Mouse (Mus musculus) kidney, postnatal 10 days (tissue): ENCODE measurements around the gene Tmem136.
A peak's percentile ranks its signal among the peaks of the same experiment; 100 is the strongest.

Experiments used
- DNase-seq: peaks from one replicate; pipeline ENCODE4 v3.0.0; 2021; ENCODE audit warnings: mixed read lengths

Gene Tmem136

DNA sequence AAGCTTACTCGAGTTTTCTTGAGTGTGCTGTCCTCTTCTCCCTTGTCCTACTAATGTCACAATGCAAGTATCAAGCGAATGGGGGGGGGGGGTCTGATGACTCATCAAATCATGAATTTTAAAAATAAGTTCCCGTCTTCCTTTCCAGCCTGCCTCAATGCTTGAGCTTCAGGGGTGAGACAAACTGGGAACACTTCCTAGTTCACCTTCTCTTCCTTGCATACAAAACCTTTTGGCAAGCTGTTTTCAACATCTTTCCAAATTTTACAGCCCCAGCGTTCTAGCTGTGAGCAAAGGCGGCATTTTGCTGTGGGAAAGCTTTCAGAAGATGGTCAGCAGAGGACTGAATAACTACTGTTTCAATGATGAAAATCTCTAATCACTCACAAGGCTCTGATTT is 8.8 kb downstream of the Tmem136 start:
- no peak for DNase-seq

DNA sequence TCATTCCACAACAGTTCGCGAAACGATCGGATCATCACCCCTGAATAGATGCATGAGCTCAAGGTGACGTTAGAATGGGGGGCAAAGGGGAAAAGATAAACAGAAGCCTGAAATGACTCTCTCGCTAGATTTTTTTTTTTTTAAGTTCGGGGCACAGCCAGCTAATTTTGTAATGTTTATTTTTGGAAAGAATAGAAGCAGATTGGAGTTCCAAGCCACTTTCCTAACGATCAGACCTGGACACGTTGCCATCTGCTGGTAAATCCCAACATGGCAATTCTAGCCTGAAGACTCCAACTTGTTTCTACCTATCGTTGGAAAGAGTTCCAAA is 9.2 kb downstream of the Tmem136 start, which contains the start of gene Arhgef12:
Arhgef12 (minus strand) TSS at position 53 of the 331 bp plus-strand sequence.
- DNase-seq = peak; percentile 70

DNA sequence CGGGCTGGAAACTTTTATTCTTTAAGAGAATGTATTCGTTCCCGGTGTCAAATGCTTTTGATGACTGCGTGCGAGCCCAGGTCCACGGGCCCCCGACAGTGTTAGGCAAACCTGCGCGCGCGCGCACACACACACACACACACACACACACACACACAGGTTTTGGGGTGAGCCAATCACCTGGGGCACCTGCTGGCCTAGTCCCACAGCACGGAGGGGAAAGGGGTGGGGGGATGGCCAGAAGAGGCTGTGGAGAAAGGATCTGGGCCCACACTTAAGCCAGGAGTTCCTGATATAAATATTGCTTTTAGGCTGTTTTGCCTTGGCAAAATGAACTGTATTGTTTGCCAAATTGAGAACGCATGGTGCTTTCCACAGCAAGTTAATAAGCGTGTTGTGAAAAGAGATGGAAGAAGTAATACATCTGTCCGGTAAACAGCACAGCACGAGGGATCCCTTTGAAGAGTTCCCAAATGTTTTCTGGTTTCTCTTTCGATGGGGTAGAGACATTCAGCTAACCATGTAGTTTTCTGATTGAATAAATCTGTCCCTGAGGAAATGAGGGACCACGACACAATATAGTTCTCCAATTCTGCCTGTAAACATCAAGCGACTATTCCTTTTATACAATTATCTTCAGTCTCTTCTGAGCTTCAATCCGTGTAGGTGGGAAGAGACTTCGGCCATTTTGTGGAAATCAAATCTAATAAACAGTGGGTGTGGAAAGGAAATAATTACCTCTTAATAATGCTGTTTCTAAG is 9.8 kb downstream of the Tmem136 start:
- peak; percentile 65 for DNase-seq

DNA sequence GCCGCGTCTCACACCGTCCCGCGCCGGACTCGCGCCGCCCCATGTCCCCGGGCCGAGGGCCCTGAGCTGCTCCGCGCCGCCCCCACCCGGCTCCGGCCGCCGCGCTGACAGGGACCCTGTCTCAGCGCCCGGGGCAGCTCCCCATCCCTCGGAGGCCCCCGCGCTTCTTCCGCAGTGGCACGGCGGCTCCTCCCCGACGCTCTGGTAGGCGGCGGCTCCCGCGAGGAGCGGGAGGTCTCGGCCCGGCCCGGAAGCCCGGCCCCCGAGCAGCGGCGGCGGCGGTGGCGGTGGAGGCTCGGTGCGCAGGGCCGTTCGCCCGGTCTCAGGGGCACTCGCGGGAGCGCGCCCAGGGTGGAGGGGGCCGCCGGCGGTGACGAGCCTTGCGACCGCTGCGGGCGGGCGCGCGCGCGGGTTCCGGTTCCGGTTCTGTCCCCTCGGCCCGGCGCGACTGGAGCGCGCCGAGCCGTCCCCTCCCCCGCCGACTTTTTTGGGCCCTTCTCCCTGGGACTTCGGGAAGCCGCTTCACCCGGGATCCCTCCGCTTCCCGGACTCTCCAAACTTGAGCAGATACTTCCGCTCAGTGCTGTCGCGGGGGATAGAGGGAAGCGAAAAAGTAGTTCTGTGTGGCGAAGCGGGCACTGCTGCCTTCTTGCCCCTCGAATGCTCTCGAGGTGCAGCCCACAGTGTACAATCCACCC is 10.6 kb downstream of the Tmem136 start:
- DNase-seq = peak; percentile 98

DNA sequence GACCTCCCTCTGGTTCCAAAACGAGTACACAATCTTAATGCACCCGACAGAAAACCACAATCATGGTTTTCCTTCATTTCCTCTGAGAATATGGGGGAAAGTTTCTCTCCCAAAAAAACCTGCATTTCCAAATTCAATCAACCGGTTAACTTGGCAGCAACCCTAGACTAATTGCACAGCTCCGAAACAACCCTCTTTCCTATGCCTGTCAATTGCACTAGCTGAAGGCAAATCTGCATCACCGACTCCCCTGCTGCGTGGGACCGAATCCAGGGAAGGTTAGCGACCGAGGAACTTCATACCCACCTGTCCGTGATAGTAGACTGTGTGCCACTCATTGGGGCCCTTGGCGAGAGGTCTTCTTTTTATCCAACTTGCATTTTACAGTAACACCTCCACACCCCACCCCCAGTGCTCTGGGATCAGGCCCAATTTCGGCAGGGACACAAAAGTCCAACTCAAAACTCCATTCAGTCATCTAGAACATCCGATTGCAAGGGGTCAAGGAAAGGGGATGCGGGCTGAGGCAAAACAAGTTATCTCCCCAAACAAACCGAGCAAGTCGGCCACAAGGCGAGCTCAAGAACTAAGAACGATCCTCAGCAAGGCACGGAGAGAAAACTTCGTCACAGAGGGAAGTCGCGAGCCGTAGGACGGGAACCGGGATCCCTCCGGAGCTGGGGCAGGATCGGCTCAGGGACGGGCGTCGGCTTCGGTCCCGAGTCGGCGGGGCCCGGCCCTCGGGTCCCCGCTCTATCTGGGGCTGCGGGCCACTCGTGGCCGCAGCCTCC is 11.3 kb downstream of the Tmem136 start:
- no peak for DNase-seq

DNA sequence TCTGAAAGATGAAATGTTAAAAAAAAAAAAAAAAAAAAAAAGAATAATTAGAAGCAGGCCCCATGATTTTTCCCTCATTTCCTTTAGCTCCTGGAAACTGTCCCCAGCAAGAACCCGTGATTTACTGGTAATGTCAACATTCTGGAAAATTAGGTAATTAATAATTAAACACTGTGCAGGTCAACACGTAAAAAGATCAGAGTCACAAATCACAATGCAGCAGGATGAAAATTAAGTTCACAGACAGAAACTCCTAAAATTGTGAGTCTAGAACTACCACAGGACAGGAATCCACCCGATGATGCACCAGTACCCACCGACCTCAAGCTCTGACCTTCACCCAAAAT is 11.9 kb downstream of the Tmem136 start:
- DNase-seq = no peak

DNA sequence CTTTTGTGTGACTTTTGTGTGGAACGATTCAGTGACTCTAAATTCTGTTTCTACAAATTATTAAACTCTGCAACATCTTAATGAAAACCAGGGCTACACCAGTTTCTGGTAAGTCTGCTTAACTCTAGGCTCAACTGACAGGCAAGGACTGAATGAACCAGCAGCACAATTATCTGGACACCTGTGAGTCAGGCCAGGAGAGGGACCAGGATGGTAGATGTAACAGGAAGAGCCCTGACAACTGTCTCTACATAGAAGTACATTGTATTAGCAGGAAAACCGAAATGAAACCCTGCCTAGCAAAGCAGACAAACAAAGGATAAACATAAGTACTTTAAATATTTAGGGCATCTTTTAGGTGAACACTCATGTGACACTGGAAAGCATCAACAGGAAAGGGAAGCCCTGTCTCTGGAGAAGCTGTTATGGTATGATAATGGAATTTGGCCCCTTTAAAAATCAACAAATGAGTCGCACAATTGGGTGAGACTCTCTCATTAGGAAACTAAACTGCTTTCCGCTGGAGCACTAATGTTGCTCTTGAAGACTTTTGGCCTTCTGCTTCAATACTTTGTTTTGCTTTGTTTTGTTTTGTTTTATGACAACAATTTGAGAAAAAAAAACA is 12.6 kb downstream of the Tmem136 start:
- no peak for DNase-seq

DNA sequence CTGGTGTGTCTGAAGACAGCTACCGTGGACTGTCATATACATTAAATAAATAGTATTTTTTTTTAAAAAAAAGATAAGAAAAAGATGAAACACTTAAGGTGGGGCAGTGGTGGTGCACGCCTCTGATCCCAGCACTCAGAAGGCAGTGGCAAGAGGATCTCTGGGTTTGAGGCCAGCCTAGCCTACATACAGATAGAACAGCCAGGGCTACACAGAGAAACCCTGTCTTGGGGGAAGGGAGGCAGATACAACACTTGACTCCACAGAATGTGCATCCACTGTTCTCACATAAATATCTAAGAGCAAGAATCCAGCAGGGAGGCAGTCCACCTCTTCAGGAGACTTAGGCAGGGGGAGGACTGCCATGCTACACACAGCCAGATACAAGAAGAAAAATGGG is 13.4 kb downstream of the Tmem136 start:
- no peak for DNase-seq

DNA sequence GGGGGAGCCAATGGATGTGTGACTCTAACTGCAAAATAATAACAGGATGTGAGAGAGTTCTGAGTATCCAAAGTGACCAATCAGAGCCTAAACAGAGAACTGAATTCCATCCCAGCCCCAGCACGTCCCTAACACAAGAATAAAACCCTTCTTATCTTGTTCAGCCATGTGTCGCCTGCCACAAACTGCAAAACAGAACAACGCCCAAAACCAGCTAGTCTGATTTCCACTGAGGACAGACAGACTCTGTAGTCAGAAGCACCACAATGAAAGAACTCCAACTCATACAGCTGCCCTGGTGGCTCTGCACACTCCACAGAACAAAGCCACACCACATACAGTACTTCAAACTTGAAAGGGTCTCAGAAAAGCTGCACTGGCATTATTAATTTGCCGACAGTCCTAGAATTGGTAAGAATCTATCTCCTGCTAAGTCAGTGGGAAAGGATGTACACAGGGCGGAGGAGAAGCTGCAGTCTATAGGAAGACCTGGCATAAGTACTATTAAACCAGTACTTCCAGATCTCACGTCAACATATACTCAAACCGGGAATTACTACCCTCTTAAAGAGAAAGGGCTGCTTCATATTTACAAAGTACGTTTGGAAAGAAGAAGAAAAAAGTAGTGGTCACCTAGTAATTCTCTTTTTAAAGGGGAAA is 14.3 kb downstream of the Tmem136 start:
- DNase-seq = no peak

DNA sequence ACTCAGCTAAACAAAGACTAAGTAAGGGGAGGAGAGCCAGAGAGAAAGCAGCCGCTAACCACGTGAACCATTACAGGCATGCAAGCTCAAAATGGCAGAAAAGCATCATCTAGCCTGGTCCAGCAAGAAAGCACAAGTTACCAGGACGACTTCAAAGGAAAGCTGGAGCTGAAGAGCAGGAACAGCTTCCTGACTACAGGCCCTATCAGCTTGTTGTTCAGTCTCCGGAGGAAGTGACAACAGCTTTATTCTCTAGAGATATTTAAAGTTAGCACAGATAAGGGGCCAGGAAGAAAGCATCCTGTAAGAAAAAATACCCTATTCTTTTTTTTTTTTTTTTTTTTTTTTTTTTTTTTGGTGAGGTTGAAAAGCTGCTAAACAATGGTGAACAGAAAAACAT is 17.4 kb downstream of the Tmem136 start:
- no peak for DNase-seq

DNA sequence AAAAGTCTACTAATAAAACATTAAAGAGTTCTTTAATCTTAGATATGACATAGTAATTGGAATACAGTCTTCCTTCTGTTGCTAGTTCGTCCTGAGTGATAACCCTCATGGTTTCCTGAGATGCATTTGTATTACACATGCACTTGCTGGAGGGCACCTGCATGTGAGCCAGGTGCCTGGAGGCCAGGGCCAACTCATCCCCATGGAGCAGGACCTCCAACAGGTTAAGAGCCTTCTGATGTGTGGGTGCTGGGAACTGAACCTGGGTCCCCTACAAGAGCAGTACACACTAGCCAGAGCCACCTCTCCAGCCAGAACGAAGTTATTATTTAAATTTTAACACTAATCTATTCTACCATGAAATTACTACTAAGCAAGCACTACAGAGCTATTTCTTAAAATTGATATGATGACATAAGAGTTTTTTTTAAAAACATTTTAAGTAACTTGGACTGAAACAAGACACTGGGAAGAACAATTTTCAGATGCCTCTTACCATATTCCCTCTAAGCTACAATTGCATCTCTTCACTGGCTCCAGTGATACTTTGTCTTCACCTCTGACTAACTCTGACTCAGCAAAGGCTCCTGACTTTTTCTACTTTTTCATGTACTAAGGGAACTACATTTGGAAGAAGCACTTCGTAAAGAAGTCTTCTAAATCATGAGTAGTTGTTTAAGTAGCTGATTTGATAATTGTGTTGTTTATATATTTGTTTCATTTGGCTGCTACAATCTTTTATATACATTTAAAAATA is 18.4 kb downstream of the Tmem136 start:
- DNase-seq = no peak

DNA sequence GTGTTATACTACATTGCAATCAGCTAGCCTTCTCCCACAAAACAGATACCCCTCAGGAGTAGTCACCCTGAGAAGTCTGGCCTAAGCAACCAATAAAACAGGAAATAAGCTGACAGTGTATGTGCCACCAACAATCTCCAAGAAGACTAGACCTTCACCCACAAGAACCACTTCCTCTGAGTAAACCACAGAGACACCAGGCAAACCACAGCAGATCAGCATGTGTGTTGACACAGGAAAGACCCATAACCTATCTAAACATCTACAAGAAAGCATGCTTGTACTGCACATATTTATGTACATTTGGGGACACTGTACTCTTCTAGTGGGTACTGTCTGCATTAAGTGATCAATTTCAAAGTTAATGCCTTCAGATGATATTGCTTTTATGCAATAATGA is 20.0 kb downstream of the Tmem136 start:
- no peak for DNase-seq

DNA sequence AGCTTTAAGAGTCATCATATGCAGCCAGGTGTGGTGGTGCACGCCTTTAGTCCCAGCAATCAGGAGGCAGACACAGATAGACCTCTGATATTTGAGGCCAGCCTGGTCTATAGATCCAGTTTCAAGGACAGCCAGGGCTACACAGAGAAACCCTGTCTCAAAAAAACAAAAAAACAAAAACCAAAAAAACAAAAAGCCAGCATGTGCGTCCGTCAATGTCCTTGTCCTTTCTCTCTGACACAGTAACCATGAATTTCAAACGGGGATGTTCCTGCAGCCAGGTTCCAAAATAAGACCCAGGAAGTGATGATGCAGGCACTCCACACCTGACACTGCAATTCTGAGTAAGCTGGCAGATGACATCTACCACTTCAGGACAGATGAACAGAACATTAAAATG is 21.5 kb downstream of the Tmem136 start:
- DNase-seq = no peak

DNA sequence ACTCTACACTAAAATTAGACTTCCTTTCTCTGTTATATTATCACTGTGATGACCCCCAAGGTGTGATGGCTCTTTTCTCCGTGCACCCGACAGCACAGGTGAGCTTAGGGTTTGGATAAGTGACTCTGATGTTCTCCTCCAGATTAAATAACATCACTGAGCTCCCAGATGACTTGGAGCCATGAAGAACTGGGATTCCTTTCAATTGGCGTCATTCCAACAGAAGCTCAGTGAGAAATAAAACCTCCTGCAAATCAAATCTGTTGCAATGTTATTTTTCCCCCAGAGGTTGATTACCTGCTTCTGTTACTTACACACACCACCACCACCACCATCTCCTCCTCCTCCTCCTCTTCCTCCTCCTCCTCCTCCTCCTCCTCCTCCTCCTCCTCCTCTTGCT is 22.6 kb downstream of the Tmem136 start:
- DNase-seq = no peak

DNA sequence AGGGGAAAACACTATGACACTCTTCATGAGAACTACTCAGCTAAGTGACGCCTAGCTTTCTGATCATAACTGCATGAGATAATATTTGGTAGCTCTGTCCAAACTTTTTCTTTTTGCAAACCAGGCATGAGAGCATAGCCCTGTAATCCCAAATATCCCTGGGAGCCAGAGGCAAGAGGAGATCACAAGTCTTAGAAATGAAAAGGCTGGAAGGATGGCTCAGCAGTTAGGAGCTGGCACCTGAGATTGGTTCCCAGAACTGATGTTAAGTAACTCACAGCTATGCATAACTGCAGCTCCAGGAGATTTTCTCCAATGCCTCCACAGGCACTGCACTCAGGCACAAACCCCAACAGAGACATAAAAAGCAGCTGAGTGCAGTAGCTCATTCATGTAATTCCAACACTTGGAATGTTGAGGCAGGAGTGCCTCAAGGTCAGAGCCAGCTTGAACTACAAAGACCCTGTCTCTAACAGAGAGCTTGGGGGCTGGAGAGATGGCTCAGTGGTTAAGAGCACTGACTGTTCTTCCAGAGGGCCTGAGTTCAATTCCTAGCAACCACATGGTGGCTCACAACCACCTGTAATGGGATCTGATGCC is 30.6 kb downstream of the Tmem136 start:
- no peak for DNase-seq

DNA sequence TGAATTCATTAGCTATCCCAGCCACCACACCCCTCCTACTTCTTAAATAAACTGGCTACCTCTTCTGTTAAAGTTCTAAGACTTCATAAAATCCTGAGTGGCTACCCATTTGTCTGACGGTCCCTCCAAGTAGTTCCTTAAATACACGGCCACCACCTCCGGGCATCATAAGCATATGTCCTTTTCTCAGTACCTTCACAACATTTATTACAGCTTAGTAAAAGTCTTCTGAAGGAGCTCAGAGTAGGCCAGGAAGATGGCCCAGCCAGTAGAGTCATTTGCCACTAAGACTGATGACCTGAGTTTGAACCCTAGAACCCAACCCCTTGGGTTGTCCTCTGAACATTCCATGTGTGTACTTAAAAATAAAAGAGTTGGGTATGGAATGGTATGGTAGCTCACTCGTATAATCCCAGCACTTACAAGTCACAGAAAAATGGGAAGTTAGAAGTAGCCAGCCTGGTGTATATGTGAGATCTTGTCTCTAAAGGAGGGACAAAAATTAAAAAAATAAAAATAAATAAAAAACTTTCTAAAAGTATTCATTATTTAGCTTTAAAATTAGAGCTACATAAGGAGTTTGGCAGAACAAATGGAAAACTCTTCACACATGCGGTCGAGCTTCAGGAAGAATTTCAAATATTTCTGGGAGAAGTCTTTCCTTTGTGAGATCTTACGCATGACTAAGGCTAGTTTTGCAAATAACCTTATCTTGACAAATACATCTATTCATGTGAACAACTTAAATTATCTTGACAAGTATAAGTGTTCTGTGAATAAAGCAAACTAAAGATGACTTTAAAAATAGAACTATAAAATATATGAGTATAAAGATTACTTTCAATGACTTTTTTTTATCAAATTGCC is 31.6 kb downstream of the Tmem136 start:
- DNase-seq = no peak

DNA sequence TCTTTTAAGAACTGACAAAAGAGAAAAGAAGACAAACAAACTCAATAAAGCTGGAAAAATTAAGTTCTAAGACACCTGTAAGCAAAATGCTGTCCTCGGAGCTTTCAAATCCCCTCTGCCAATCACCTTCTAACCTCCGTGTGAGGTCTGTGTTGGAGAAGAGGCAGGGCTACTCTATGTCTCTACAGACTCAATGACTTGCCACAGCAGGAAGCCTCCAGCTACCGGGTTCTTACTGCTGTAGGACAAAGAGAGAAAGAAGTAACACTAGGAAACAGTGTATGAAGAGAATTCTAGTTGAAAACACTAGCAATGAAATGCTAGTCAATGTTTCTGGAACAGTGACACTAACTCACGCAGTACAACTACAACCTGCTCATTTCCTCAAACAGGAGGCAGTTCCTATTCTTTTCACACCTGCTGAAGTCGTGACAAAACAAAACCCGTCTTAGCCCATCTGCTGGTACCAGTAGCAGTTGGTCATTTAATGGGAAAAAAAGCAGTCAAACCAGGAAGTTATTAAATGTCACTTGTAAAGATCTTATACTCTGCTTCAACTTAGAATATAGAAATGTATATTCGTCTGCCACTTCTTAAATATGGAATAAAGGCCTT is 32.8 kb downstream of the Tmem136 start:
- no peak for DNase-seq

DNA sequence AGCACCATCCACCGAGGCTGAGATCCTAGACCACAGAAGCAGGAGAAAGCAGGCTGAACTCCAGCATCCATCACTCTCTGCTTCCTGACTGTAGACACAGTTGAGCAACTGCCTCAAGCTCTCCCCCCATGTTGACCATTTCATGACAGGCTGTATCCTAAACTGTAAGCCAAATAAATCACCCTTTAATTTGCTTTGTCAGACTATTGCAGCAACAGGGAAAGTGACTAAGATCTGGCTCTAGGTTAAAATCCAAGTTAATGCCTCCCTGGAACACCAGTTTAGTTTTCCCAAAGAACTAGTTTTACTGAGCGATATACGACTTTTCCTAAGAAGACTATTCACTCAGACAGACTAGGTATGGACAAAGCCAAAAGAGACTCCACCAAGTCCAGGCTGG is 37.7 kb downstream of the Tmem136 start:
- DNase-seq = no peak

DNA sequence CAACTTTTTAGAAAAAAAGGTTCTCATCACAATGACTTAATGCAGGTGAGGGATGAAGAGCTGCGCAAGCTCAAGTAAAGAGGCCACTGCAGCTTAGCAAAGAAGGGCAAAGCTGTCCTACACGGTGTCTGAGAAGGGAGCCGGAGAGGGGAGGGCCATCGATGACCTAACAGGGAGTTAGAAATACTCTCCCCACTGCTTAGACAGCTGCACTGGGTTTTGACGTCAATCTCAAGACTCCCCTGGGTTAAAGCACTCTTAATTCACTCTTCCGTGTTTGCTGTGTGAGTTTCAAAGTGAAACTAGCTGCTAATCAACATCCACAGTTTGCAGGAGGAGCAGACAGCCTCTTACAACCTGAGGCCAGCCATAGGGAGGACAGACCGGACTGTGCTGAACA is 40.2 kb downstream of the Tmem136 start:
- no peak for DNase-seq

DNA sequence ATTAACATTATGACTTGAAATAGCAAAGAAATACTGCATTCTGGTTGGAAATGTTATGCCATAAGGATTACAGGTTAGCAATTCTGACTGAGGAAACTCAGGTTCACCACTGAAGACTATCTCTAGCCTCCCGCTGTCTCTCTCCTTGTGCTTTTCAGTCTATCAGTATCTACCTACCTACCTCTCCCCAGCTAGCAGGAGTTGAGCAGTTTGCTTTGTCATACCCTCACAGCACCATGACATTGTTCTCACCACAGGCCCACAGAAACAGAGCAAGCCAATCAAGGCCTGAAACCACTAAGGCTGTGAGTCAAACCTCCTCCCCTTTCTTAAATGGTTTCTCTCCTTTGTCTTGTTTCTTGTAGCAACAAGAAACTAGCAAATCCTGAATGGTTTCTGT is 41.8 kb downstream of the Tmem136 start:
- no peak for DNase-seq
